Mouse (Mus musculus) intestine, embryonic 16.5 days (tissue): Measurements from ENCODE around the gene Zfp958. TPM values are rescaled to one million over a fixed set of nuclear protein-coding genes. Genes with fewer than 3 reads are reported as not detected.

ENCODE experiments used
- ATAC-seq: fragments of 200-750 bp; cut with Nextera tagmentation; 2 replicates; pipeline ENCODE4 v1.8.0; 2017; ENCODE audit warnings: moderate TSS enrichment, moderate library complexity
- H3K27ac ChIP-seq: fragments of 300-500 bp; sonication (generic); 2 replicates; pipeline ENCODE4 v1.5.1; 2014; ENCODE audit warnings: mild to moderate bottlenecking, low read length
- H3K27me3 ChIP-seq: fragments of 300-500 bp; sonication (generic); replicated peaks from 2 replicates; pipeline ENCODE4 v1.6.1; 2014; ENCODE audit warnings: low read length, control low read depth, mixed read lengths; ENCODE audit not compliant: control insufficient read depth, insufficient read depth
- H3K36me3 ChIP-seq: fragments of 300-500 bp; sonication (generic); 2 replicates; pipeline ENCODE4 v1.6.1; 2014; ENCODE audit warnings: low read length, control low read depth; ENCODE audit not compliant: control insufficient read depth, insufficient read depth
- H3K4me1 ChIP-seq: fragments of 300-500 bp; sonication (generic); 2 replicates; pipeline ENCODE4 v1.6.1; 2014; ENCODE audit warnings: low read length, control low read depth, mixed read lengths; ENCODE audit not compliant: control insufficient read depth, insufficient read depth
- H3K4me2 ChIP-seq: fragments of 300-500 bp; sonication (generic); 2 replicates; pipeline ENCODE4 v1.6.1; 2014; ENCODE audit warnings: low read depth, low read length, control low read depth
- H3K4me3 ChIP-seq: fragments of 300-500 bp; sonication (generic); 2 replicates; pipeline ENCODE4 v1.5.1; 2014; ENCODE audit warnings: mild to moderate bottlenecking, low read length
- H3K9ac ChIP-seq: fragments of 300-500 bp; sonication (generic); 2 replicates; pipeline ENCODE4 v1.6.1; 2014; ENCODE audit warnings: low read depth, low read length
- H3K9me3 ChIP-seq: fragments of 300-500 bp; sonication (generic); 2 replicates; pipeline ENCODE4 v1.6.1; 2016; ENCODE audit warnings: low read length, control low read depth; ENCODE audit not compliant: control insufficient read depth
- WGBS: fragments of 180-500 bp; shearing (Covaris S2); extraction: QIAGEN DNeasy Blood & Tissue Kit; methylation state at CpG from one replicate; pipeline ENCODE4 v1.1.7; 2014; 5-methylcytosine and 5-hydroxymethylcytosine counted together
- polyA plus RNA-seq: library from polyadenylated mRNA; unstranded; fragments of >200 nt; fragmentation: Nextera tagmentation; extraction: Ambion mirVana; gene quantifications from 2 replicates; pipeline ENCODE4 v1.2.1, GENCODE M21; 2015

The Zfp958 gene
- polyA plus RNA-seq, 1 experiment from 2014 or later: 10.9 TPM

DNA sequence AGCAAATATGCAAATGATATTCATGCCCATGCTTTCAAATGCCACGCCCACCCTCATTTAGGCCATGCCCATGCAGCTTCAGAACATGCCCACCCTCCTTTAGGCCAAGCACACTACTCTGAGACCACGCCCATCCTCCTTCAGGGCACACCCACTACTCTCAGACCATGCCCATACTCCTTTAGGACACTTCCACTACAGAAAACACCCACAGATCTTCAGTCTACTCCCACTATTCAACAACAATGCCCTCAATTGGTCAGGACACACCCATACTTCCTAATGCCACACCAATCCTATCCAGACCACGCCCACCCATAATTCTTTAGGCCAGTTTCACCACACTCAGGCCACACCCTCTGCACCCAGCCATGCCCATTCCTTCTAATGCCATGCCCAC, 66.8 kb downstream of the Zfp958 start:
- WGBS: 93% methylated on average over 3 of the region's 3 CpGs
- no peaks in the 10 kb centered on the region for H3K36me3 ChIP-seq

More for the DNA sequence above, 66.8 kb downstream of the Zfp958 start:
- Histone ChIP-seq H3K27ac (no peak overlapping the region), H3K4me3 (no peak overlapping the region), H3K4me1 (peaks cover 4% of the 10 kb centered on the region; the same call in 1 of the 2 replicates), H3K9ac (no peak overlapping the region), H3K4me2 (no peak overlapping the region), H3K9me3 (peaks cover 2% of the 10 kb centered on the region; the same call in 1 of the 2 replicates), H3K27me3 (no peaks in the 10 kb centered on the region)
- ATAC-seq: no peak

Other genes starting within 250 kb of the Zfp958 start
- 14.9 and 17.0 TPM in 2 replicates for gene Cers4, start 120.1 kb upstream of the Zfp958 start, polyA plus RNA-seq
- gene Shcbp1, start 166.4 kb downstream of the Zfp958 start, polyA plus RNA-seq: 47.6 and 58.1 TPM in 2 replicates